Mouse (Mus musculus) forebrain, embryonic 16.5 days (tissue): ENCODE data around the gene Fkbp10. TPM values are rescaled to one million over a fixed set of nuclear protein-coding genes. Genes with fewer than 3 reads are reported as not detected.
A peak's percentile ranks its signal among the peaks of the same experiment; 100 is the strongest.

Source experiments
- ATAC-seq: fragments of 200-750 bp; cut with Nextera tagmentation; 2 replicates; pipeline ENCODE4 v1.8.0; 2017; ENCODE audit warnings: mild to moderate bottlenecking, moderate library complexity
- H3K27ac ChIP-seq: fragments of 300-500 bp; sonication (generic); 2 replicates; pipeline ENCODE4 v1.5.1; 2014; ENCODE audit warnings: low read length, control low read depth
- H3K27me3 ChIP-seq: fragments of 300-500 bp; sonication (generic); replicated peaks from 2 replicates; pipeline ENCODE4 v1.6.1; 2014; ENCODE audit warnings: low read length; ENCODE audit not compliant: control insufficient read depth, insufficient read depth
- H3K36me3 ChIP-seq: fragments of 300-500 bp; sonication (generic); 2 replicates; pipeline ENCODE4 v1.6.1; 2014; ENCODE audit not compliant: control insufficient read depth, insufficient read depth
- H3K4me1 ChIP-seq: fragments of 300-500 bp; sonication (generic); replicated peaks from 2 replicates; pipeline ENCODE4 v1.6.1; 2014; ENCODE audit warnings: low read length; ENCODE audit not compliant: control insufficient read depth, insufficient read depth
- H3K4me2 ChIP-seq: fragments of 300-500 bp; sonication (generic); 2 replicates; pipeline ENCODE4 v1.6.1; 2014; ENCODE audit warnings: mild to moderate bottlenecking, low read length, control low read depth
- H3K4me3 ChIP-seq: fragments of 300-500 bp; sonication (generic); replicated peaks from 2 replicates; pipeline ENCODE4 v1.5.1; 2014; ENCODE audit warnings: mild to moderate bottlenecking, low read length, control low read depth
- H3K9ac ChIP-seq: fragments of 300-500 bp; sonication (generic); replicated peaks from 2 replicates; pipeline ENCODE4 v1.6.1; 2014; ENCODE audit warnings: low read depth, low read length, control low read depth
- H3K9me3 ChIP-seq: fragments of 300-500 bp; sonication (generic); 2 replicates; pipeline ENCODE4 v1.6.1; 2016; ENCODE audit warnings: low read length; ENCODE audit not compliant: control insufficient read depth
- WGBS: fragments of 180-500 bp; shearing (Covaris S2); extraction: QIAGEN DNeasy Blood & Tissue Kit; methylation state at CpG from one replicate; pipeline ENCODE4 v1.1.7; 2014; 5-methylcytosine and 5-hydroxymethylcytosine counted together
- polyA plus RNA-seq: library from polyadenylated mRNA; unstranded; fragments of >200 nt; fragmentation: Nextera tagmentation; extraction: Ambion mirVana; gene quantifications from 2 replicates; pipeline ENCODE4 v1.2.1, GENCODE M21; 2015

The Fkbp10 gene
- polyA plus RNA-seq, 1 experiment from 2014 or later: 18.4 TPM

DNA sequence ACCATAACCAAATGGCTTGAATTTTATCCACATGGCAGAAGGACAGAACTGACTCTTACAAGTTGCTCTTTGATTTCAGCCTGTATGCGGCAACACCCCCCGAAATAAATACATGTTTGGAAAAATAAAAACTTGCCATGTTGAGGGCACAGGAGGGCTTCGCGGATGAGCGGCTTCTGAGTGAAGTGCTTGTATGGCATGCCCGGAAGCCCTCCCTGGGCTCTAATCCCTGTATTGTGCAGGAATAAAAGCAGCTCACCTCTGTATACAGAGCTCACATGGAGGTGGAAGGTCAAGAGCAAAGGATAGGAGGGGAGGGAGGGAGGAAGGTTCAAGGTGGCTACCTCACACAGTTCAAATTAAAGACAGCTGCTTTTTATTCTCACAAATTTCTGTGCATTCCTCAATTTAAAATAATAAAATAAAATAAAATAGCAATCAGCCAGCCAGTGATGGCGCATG is 23.6 kb upstream of the Fkbp10 start:
- no peaks in the 10 kb centered on the region for H3K36me3 ChIP-seq
- H3K4me3 ChIP-seq: no peak overlapping the region
- H3K27ac ChIP-seq: no peak overlapping the region
- 59% methylated on average over 7 of the region's 7 CpGs for WGBS
- ATAC-seq: no peak
- no peak overlapping the region for H3K9ac ChIP-seq
- H3K27me3 ChIP-seq: 0 out of 2 replicates have a peak, but pooled peaks cover 4% of the 10 kb centered on the region
- H3K4me1 ChIP-seq: peaks cover 24% of the 10 kb centered on the region
- H3K9me3 ChIP-seq: no peaks in the 10 kb centered on the region
- no peak overlapping the region for H3K4me2 ChIP-seq

GRCm38 (mm10) chr11:100392958-100393357 is 22.5 kb upstream of the Fkbp10 start:
- H3K4me2 ChIP-seq: no peak overlapping the region
- H3K9ac ChIP-seq: no peak overlapping the region
- no peaks in the 10 kb centered on the region for H3K9me3 ChIP-seq
- ATAC-seq: no peak
- peaks cover 25% of the 10 kb centered on the region for H3K4me1 ChIP-seq
- H3K4me3 ChIP-seq: no peak overlapping the region
- 0 out of 2 replicates have a peak, but pooled peaks cover 4% of the 10 kb centered on the region for H3K27me3 ChIP-seq
- H3K27ac ChIP-seq: no peak overlapping the region
- H3K36me3 ChIP-seq: no peaks in the 10 kb centered on the region
- 80% methylated on average over 5 of the region's 5 CpGs for WGBS

- Histone ChIP-seq H3K4me3 (no peak overlapping the region), H3K9ac (no peak overlapping the region), H3K27me3 (0 out of 2 replicates have a peak, but pooled peaks cover 4% of the 10 kb centered on the region), H3K4me2 (no peak overlapping the region), H3K9me3 (no peaks in the 10 kb centered on the region), H3K36me3 (no peaks in the 10 kb centered on the region), H3K27ac (no peak overlapping the region), H3K4me1 (peaks cover 22% of the 10 kb centered on the region)
- 84% methylated on average over 7 of the region's 7 CpGs for WGBS
- ATAC-seq: no peak
These were observed 21.8 kb upstream of the Fkbp10 start for GRCm38 (mm10) chr11:100393733-100394132.

- Histone ChIP-seq H3K9ac (no peak overlapping the region), H3K4me2 (no peak overlapping the region), H3K36me3 (no peaks in the 10 kb centered on the region), H3K4me1 (peaks cover 22% of the 10 kb centered on the region), H3K4me3 (no peak overlapping the region), H3K9me3 (no peaks in the 10 kb centered on the region), H3K27ac (no peak overlapping the region), H3K27me3 (0 out of 2 replicates have a peak, but pooled peaks cover 4% of the 10 kb centered on the region)
- WGBS: 65% methylated on average over 5 of the region's 5 CpGs
- ATAC-seq: no peak
These were observed 21.0 kb upstream of the Fkbp10 start for GRCm38 (mm10) chr11:100394353-100395074.

GRCm38 (mm10) chr11:100395200-100395599 is 20.3 kb upstream of the Fkbp10 start:
- Histone ChIP-seq H3K36me3 (no peaks in the 10 kb centered on the region), H3K9me3 (no peaks in the 10 kb centered on the region), H3K4me1 (peaks cover 22% of the 10 kb centered on the region), H3K4me2 (peak overlapping the region; percentile 70), H3K27me3 (0 out of 2 replicates have a peak, but pooled peaks cover 4% of the 10 kb centered on the region), H3K4me3 (peak overlapping the region; percentile 85), H3K9ac (no peak overlapping the region), H3K27ac (no peak overlapping the region)
- 42% methylated on average over 11 of the region's 11 CpGs for WGBS
- no peak for ATAC-seq

GRCm38 (mm10) chr11:100395861-100396631 is 19.5 kb upstream of the Fkbp10 start:
- WGBS: 27% methylated on average over 17 of the region's 17 CpGs
- Histone ChIP-seq H3K9me3 (no peaks in the 10 kb centered on the region), H3K9ac (peak overlapping the region; percentile 12; the same call in 1 of the 2 replicates), H3K4me2 (peak overlapping the region; percentile 70), H3K36me3 (no peaks in the 10 kb centered on the region), H3K4me3 (peak overlapping the region; percentile 85), H3K4me1 (peaks cover 22% of the 10 kb centered on the region), H3K27me3 (peaks cover 4% of the 10 kb centered on the region; the same call in 1 of the 2 replicates), H3K27ac (no peak overlapping the region)
- no peak for ATAC-seq

- 2% methylated on average over 41 of the region's 42 CpGs for whole genome bisulfite sequencing
- Histone ChIP-seq H3K9me3 (no peaks in the 10 kb centered on the region), H3K9ac (peak overlapping the region; percentile 84), H3K4me2 (peak overlapping the region; percentile 70), H3K27me3 (peaks cover 6% of the 10 kb centered on the region; the same call in 1 of the 2 replicates), H3K36me3 (no peaks in the 10 kb centered on the region), H3K4me1 (peaks cover 22% of the 10 kb centered on the region), H3K27ac (peak overlapping the region; percentile 30), H3K4me3 (peak overlapping the region; percentile 85)
- peak; percentile 27 for ATAC-seq
These were observed 18.5 kb upstream of the Fkbp10 start for GRCm38 (mm10) chr11:100396886-100397599.

DNA sequence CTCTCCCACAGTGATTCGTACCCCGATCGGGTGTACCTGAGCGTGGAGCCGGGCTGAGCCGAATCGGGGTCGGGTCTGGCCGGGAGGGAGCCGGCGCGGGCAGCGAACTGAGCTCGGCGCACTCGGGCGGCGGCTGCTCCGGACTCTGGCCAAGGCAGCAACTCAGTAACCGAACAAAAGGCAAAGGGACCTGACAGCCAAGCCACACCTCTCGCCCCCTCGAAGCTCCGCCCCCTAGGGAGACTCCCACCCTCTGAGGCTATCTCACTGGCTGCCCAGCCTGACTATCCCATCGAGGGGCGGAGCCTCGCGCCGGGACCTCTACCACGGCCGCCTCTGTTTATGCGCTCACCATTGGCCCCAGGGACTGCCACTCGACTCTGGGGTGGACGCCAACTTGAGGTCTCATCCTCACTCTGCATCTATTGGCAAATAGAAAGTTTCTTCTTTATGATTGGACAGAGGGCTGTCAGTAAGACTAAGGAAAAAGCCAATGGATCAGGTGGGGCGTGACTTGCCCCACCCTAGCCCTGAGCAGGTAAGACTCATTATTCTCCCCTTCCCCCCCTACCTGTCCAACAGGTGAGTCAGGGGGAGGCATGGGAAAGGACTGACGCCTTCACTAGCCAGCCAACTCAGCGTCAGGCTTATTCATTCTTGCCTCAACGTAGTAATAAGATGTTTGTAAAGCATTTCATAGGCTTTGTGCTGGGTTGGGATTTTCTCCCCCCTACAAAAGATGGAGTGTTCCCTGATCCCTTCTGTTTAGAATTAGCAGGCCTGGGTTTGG is 17.7 kb upstream of the Fkbp10 start, which contains the start of gene Jup:
Gene Jup, minus strand, starts transcription at position 164 of the 790 bp plus-strand sequence.
- Histone ChIP-seq H3K9ac (peak within 1 kb of the TSS; percentile 84), H3K27ac (peak within 1 kb of the TSS; percentile 33), H3K9me3 (no peaks in the 10 kb centered on the region), H3K36me3 (no peaks in the 10 kb centered on the region), H3K27me3 (peaks cover 6% of the 10 kb centered on the region; the same call in 1 of the 2 replicates), H3K4me2 (peak within 1 kb of the TSS; percentile 70), H3K4me1 (peaks cover 25% of the 10 kb centered on the region), H3K4me3 (peak within 1 kb of the TSS; percentile 85)
- ATAC-seq: peak; percentile 99
- WGBS: under 1% methylated on average over 37 of the region's 37 CpGs
